Mouse (Mus musculus) kidney, adult 11 months (tissue): ENCODE results near the gene Tmem97.
"Not testable (repeated sequence)": the region's sequence is repeated elsewhere in the genome, so short reads cannot be mapped to it uniquely, and the experiment has no call there.

ENCODE experiments used
- DNase-seq: peaks from one replicate; pipeline ENCODE4 v3.0.0; 2022

Tmem97 gene

DNA sequence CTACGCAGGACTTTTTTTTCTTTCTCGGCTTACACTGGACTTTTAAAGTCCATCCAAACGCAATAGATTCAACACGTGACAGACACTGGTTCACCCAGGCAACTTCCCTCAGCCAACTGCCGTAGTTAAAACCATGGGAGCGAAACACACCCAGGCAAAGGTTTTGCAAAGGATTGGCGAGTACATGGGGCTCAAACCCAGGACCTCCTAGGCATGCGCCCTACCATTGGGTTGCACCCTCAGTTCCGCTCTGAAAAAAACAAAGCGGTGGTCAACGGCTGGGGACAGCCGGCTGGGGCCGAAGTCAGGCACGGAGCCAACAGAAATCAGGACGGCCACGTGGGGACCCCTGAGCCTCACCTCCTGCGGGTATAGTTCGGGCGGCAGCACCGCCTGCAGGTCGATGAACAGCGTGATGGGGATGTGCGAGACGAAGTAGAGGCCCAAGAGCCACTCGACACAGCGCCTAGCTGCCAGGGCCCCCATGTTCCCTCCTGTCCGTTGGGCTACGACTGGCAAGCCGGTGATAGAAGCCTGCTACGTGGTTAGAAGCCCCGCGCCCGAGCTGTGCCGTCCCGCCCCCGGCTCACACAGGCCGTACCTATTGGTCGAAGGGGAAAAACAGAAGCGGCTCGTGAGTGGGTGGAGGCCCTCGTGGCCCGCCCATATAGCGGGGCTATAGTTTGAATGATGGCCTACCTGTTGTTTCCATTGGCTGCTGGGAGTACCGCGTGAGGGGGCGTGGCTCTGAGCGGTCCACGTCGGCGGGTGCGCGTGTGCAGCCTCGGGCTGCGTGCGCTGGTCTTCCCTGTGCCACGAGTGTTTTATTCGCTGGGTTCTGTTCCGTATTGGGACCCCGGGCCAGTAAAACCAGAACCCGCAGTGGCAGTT is at the start of gene Tmem97:
Tmem97 (minus strand) TSS at position 610 of the 891 bp plus-strand sequence.
- peak; percentile 98 for DNase-seq

DNA sequence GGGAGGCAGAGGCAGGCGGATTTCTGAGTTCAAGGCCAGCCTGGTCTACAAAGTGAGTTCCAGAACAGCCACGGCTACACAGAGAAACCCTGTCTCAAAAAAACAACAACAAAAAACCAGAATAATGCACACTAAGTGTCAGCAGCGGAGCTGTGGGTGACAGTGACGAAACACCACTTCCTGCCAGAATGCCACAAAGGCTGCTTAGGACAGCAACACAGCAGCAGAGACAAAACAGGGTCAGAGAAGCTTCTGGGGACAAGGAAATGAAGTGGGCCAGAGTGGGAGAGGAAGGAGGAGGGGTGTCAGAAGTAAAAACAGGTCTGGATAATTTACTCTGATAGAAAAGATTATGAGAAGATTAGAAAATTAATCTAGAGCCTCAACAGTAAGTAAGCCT is 49.5 kb upstream of the Tmem97 start:
- no peak for DNase-seq

DNA sequence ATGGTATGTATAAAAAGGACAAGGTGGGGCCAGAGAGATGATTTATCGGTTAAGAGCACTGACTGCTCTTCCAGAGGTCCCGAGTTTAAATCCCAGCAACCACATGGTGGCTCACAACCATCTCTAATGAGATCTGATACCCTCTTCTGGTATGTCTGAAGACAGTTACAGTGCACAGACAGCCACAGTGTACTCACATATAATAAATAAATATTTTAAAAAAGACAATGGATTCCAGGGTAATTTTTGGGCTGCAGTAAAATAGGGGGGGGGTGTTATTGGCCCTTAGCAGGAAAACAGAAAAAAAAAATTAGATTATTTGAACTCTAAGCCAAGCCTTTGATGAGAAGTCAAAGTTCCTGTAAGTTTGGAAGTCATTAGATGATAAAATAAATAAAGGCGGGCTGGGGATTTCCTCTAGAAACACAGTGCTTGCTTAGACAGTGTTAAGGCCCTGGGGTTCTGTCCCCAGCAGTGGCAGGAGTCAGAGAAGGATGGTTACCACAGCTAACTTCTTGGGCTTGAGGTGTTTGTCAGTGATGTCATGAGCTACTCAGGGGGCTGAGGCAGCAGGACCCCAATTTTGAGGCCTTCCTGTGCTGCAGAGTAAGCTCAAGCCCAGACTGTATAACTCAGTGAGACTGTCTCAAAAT is 48.3 kb upstream of the Tmem97 start:
- DNase-seq: no peak

DNA sequence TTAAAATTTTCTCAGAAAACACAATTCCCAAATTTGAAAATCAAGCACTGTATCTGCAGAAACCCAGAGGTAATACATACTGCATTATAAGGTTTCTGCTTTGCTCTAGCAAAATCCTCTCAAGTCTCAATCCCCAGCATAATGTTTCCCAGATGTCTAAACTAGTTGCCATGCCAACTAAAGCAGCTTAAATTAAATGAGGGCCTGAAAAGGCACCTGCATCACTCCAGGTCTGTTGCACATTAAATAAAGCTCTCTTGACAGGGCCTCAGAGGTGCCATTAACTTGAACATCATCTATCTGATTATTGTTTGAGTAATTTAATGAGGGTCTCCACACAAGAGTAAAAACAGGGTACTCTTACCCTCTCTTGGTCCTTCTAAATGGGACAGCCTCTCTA is 46.2 kb upstream of the Tmem97 start:
- DNase-seq: no peak

DNA sequence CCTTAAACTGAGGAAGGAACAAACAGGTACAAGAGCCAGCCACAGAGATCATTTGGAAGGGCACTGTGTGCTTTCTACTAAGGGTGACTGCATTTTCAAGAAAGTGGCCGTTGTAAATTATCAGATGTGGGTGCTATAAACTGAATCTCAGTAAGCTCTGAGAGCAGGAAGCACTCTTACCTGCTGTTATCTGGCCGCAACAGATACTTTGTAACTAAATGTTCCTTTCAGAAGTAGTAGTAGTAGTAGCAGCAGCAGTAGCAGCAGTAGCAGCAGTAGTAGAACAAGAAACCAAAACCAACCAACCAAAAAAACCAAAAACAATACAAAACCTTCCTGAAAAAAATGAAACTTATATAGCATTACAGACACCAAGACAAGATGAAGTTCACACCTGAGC is 45.2 kb upstream of the Tmem97 start:
- no peak for DNase-seq

DNA sequence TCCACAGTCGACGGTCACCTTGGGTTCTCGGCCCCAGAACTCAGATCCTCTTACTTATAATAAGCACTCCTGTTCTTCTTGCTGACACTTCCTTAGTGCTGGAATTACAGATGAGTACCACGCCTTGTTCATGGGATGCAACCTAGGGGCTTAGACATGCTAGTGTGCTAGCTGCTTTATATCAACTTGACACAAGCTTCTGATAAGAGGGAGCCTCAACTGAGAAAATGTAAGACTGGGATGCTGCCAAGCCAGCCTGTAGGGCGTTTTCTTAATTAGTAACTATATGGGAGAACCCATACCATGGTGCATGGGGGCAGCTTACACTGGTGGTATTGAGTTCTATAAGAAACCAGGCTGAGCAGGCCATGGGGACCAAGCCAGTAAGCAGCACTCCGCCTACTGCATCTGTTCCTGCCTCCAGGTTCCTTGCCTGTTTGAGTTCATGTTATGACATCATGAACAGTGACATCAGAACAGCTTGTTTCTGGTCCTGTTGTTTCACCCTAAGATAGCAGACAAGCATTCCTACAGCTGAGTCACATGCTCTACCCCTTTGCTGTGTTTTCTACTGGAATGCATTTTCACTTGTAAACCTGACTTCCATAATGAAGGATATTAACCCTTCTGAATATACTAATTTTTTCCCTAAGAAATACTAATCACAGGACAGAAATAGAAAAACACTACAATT is 43.8 kb upstream of the Tmem97 start:
- DNase-seq: no peak

DNA sequence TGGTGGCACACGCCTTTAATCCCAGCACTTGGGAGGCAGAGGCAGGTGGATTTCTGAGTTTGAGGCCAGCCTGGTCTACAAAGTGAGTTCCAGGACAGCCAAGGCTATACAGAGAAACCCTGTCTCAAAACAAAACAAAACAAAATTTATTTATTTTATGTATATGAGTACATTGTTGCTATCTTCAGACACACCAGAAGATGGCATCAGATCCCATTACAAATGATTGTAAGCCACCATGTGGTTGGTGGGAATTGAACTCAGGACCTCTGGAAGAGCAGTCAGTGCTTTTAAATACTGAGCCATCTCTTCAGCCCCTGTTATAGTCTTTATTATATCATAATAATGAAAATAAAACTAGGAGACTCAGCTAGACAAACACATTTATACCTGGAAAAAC is 37.1 kb upstream of the Tmem97 start:
- not testable (repeated sequence) for DNase-seq

DNA sequence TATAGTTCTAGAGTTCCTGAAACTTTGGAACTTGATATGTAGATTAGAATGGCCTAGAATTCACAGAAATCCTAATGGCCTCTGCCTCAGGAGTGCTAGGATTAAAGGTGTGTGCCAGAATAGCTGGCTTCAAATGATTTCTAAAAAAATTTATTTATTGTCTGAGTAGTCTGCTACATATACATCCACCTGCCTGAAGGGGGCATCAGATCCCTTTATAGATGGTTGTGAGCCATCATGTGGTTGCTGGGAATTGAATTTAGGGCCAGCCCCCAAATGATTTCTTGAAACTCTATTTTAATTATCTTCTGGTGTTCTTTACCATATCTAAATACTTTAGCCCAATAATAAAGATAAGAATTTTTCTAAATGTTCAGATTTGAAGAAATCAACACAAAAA is 35.5 kb upstream of the Tmem97 start:
- no peak for DNase-seq

DNA sequence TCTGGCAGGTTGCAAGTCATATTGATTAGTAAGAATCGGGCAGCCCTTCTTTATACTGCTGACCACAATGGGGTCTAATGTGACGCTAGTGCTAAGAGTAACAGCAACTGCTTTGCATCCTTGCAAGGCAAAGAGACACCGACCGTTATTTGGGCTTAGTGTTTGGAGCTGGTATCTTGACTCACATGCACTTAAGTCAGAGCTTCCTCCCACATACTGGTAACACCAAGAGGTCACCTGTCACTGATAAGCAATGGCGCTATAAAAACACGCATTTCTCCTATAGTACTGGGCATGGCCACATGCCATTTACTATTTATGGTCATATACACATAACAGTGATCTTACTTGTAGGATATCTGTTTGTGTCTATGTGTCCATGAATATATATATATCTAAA is 32.3 kb upstream of the Tmem97 start:
- no peak for DNase-seq

DNA sequence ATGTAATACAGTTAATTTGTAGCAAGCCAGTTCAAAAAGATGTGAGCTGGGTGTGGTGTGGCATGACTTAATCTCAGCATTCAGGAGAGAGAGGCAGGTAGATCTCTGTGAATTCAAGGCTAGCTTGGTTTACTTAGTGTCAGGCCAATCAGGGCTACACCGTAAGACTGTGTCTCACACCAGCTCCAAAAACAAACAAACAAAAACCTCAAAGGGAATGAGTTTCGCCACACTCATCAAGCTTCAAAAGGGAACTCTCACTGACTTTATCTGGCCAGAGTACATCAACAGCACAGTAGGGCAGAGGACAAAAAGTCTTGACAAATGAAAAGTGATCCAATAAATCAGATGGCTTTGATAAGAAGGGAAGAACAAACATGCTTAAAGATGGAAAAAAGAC is 24.4 kb upstream of the Tmem97 start:
- no peak for DNase-seq

DNA sequence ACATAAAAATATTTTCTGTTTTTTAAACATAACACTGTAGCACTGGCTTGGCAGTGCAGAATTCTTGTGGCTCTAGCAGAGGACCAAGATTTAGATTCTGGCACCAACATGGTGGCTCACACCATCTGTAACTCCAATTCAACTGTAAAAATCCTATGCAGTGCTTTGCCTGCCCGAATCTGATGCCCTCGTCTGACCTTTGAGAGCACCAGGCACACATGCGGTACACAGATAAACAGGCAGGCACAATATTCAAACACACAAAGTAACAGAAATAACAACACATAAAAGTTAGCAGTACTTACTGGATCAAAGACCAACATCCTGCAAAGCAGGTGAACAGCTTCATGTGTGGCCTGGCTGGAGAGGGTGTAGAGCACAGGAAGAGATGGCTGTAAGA is 24.0 kb upstream of the Tmem97 start:
- DNase-seq: no peak

DNA sequence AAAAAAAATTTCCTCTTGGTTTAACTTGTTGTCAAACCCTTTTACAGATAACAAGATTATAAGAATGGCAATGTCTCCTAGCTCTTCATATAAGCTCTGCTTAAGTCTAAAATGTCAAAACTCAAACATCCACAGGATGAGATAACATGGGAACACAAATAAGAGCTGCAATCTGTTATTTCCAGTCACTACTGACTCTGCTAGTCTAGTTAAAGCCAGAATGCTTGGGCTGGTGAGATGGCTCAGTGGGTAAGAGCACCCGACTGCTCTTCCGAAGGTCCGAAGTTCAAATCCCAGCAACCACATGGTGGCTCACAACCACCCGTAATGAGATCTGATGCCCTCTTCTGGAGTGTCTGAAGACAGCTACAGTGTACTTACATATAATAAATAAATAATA is 23.5 kb upstream of the Tmem97 start:
- DNase-seq: not testable (repeated sequence)

DNA sequence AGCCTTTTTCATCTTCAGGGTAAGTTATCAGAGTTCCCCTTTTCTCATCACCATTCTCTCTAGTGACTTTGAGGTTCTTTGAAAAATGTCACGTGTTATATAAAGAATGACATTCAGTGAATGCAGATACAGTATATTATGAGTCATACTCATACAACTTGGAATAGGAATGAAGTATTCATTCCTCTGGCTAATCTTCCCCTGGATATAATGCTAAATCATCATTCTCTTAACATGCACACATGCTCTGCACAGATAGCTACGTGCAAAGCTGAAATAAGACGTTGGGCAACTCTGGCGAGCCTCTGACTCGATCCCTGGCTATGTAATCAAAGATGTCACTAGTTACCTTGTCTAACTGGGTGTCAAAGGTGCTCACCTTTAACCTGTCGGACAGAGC is 21.3 kb upstream of the Tmem97 start:
- DNase-seq: no peak

DNA sequence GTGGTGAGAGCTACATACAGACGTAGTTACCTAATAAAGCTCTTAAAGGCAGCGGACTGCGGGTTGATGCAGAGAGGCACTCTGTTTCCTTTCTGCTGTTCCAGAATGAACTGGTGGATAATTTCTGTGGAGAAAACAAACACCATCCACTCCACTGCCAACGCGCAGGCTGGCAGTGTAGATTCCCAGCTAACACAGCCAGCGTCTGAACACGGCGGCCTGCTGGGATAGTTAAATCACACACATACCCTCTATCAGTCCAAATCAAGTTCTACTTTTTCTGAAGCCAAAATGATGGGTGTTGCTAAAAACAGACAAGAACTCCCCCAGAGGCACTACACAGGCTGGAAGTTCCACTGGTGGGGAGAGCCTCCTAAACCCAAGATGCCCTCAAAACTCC is 20.9 kb upstream of the Tmem97 start:
- no peak for DNase-seq

DNA sequence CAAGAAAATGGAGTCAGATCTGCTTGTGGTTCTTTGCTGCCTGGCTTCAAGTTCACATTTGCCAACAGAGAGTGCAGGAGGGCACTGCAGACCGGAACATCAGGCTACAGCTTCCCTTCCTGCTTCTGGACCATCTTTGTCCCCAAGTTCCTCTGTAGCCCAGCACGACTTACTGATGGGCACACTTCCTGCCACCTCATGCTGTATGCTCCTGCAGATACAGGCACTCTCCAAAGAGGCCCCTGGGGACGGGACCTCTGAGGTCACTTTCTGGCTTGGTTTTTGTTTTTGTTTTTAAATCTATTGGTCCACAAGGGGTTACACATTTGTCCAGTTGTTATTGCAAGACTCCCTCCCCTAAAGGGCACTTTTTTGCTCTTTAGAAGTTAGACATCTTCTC is 19.2 kb upstream of the Tmem97 start:
- DNase-seq: peak; percentile 19

DNA sequence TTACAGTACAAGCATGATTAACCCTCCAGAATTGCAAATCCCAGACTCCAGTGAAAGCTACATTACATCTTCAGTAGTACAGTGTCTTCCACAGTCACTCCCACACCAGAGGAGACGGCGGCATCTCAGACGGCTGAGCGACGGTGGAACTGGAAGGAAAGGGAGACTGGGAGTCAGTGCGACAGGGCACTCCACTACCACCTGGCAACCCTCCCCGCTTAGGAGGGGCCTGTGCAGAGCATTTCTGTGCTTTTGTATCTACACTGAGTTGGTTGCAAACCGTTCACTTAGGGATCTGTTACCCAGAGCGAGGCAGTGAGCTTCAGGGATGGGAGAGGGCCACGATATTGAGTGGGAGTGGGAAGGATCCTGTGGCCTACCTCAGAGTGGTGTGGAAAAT is 18.2 kb upstream of the Tmem97 start:
- no peak for DNase-seq

DNA sequence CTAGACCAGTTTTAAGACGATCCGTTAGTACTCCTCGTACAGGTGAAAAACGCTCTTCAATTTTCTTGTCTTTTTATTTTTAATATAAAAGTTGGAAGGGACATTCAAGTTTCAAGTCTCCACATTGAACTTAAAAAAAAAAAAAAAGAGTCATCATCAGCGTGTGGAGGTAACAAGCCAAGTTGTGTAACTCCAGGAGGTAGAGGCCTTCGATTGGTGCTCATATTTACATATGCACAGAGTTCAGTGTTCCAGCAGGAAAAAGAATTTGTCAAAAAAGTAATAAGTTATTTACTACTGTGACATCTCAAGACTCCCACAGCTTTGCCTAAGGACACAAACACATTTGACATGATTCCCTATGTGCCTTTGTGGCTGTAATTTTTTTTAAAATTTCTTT is 17.0 kb upstream of the Tmem97 start:
- DNase-seq: no peak

DNA sequence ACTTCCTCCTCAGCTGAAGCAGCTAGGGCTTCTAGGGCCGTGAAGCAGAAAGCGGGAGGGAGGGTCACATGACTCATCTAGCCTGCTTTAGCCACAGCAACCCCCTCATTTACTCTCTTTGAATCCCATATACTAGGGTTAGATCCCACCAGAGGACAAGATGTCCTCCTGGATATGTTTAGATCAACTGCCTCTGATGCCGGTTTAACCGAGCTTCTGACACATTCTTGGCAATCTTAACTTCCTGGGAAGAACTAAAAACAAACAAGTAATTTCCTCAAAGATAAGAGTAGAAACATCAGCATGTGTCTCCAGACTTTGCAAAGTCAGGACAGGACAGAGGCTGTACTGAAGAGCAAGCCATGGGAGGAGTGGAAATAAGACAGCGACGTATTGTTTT is 16.2 kb upstream of the Tmem97 start:
- DNase-seq: peak; percentile 60

DNA sequence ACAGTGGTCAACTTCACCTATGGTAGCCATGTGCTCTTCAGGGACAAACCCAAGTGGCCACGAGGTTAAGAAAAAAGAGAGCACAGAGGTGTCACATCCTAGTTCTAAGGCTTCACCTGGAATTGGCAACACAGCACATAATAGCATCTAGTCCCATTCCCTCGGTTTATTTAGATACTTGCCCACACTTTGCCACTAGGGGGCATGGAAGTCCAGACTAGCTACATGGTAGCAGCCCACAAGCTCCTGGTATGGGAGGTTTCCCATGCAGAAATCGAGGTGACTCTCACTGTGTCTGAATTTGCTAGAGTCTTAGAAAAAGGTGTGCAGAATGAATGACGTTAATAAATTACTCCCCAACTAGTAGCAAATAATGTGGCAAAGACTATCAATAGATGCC is 9.9 kb upstream of the Tmem97 start:
- DNase-seq: peak; percentile 64

DNA sequence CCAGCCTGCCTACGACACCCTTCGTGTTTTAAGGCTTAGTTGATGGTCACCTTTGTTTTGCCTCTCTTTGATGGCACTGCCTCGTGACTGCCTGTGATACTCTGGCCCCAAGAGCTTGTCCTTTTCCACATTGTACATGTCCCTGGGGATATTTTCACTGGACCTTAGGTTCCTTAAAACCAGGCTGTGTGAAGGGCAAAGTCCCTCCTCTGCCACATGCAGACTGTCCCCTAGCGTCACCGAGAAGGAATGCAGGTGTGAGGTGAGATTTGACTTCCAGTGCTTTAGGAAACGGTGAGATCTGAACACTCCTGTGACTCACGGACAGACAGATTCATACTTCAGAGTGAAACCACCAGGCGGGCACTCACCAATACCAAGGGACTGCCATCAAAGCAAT is 6.7 kb upstream of the Tmem97 start:
- peak; percentile 73 for DNase-seq

DNA sequence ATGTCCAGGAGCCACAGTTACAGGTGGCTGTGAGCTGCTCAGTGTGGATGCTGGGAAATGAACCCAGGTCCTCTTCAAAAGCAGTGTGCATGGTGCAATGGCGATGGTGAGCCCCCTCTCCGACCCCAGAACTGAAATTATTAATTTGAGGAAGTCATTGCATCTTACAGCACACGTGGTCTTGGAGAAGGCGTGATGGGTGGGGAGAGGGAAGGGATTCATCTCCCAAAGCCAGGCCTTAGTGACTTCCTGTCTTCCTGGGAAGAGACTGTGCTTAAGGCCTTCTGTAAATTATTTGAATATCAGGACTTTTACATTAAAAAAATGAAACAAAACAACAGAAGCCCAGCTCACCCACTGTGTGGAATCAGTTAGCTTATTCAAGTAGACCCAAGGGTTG is 5.5 kb upstream of the Tmem97 start:
- DNase-seq: no peak

DNA sequence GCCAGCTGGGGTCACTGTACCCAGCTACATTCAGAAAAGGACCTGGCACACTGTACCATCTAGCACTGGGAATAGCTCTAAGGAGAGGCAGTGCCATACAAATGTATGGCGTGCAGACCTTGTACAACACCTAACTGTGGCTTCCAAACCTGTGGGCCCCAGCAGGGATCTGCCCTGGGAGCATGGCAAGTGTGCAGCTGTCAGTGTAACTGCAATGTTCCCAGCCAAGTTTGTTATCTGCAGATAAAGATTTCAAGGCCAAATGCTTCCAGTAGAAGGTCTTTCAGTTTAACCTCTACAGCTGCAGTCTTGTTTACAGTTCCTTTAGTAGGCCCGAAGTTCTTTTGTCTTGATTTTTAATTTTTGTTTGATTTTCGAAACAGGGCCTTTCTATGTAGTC is 5.0 kb upstream of the Tmem97 start:
- no peak for DNase-seq

DNA sequence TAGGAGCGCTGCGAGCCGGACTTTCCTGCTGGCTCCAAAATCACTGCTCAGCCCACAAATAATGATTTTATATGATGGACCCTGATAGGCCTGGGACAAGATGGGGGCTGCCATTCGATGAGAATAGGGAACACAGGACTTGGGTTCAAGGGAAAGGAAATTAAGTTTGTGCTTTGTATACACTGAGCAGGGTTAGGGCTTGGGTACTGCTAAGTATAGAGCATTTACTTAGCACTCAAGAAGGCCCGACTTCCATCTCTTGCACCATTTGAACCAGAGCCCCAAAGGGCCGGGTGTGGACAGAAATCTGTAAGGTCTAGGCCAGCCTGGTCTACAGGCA is 452 bp upstream of the Tmem97 start:
- DNase-seq: no peak

DNA sequence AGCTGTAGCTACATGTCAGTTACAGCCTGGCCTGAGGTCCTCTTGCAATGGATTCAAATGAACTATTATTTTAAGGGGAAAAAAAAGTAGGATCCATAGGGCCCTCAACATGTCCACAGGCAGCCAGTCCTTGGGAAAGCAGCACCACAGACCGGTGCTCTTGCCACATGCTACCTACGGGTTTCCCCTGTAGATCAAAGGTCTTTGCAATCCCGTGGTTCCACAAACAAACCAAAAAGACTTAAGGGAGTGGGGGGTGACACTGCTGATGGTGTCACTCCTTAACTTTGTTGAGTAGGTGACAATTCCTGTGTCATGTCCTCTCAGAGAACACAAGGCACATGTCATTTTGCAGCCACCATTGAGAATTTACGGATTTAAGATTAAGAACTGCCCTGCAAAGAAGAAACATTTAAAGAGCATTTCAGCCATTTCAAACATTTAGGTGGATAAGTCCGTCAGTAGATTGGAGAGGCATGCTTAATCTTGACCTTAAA is 1.0 kb downstream of the Tmem97 start:
- no peak for DNase-seq
